Mouse (Mus musculus) bone marrow macrophage, adult 2 months (primary cell): ENCODE data around the gene Olfr943.

Experiments
- CTCF ChIP-seq: IDR thresholded peaks from 2 replicates; pipeline ENCODE4 v1.5.1; 2012; ENCODE audit warnings: low read depth, mild to moderate bottlenecking, low read length, moderate library complexity
- POLR2A ChIP-seq: IDR thresholded peaks from 2 replicates; pipeline ENCODE4 v1.6.1; 2012; ENCODE audit warnings: mild to moderate bottlenecking, low read depth, low read length, borderline replicate concordance

GRCm38 (mm10) chr9:39201620-39202019 is 35.5 kb downstream of the Olfr943 start, which contains the start of gene Olfr944:
- no peak for TF ChIP-seq CTCF
- no peak for TF ChIP-seq POLR2A
